Mouse (Mus musculus): ENCODE results near the gene Grasp. TPM values are rescaled to one million over a fixed set of nuclear protein-coding genes. Genes with fewer than 3 reads are reported as not detected.
A peak's percentile ranks its signal among the peaks of the same experiment; 100 is the strongest.

The Grasp gene
- total and polyA plus RNA-seq, 3 experiments: 7.6 to 11.5 (median 10.9) TPM

DNA sequence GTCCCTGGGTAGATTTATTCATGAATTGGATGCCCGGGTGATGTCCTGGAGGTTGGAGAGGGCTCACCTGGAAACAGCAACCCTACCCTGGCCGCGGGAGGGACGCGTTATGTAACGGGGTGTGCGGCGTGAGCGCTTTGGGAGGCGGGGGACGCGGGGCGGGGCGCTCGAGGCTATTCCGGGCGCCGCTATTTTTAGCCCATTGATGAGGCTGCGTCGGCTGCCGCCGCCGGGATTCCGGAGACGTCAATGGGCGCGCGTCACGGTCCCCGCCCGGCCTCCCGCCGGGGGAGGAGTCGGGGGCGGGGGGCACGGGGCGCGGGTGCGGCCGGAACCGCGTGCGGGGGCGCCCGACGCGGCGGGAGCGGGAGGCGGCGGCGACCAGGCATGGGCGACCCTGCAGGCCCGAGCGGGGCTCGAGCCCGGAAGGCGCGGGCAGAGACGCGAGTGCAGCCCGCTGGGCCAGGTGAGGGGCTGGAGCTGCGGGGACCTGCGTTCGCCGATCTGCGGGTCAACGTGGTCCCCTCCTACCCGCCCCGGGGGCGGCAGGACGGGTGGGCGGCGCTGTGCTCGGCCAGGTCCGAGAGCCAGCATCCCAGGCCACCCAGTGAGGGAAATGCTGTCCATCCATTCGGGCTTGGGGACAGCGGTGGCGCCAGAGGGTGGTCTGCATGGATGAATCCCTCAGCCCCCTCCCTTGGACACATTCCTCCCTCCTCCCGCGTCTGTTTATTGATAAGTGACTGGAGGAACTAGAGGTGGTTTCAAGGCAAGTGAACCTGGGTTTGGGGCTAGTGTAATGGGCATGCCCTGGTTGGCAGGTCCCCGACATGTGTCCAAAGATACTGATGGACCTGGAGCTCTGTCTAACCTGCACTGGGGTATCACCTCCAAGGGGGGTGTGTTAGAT is 30.2 kb downstream of the Grasp start, which contains the start of gene Nr4a1:
TSS of gene Nr4a1 (plus strand) at position 384 of the 910 bp plus-strand sequence.
- intact Hi-C loops (cut with DNase I): no loop called here
- WGBS: 3% methylated on average over 80 of the region's 82 CpGs
- TF ChIP-seq POLR2A (IDR thresholded peaks at IDR 0.05; ENCODE audit: insufficient read depth, low read depth, low read length) (peak; percentile 35; the same call in 1 of the 2 replicates), EP300 (IDR thresholded peaks at IDR 0.05; ENCODE audit: insufficient read depth, low read depth, low read length) (peak; percentile 34; the same call in 1 of the 2 replicates), CTCF (IDR thresholded peaks at IDR 0.05) (no peak)

DNA sequence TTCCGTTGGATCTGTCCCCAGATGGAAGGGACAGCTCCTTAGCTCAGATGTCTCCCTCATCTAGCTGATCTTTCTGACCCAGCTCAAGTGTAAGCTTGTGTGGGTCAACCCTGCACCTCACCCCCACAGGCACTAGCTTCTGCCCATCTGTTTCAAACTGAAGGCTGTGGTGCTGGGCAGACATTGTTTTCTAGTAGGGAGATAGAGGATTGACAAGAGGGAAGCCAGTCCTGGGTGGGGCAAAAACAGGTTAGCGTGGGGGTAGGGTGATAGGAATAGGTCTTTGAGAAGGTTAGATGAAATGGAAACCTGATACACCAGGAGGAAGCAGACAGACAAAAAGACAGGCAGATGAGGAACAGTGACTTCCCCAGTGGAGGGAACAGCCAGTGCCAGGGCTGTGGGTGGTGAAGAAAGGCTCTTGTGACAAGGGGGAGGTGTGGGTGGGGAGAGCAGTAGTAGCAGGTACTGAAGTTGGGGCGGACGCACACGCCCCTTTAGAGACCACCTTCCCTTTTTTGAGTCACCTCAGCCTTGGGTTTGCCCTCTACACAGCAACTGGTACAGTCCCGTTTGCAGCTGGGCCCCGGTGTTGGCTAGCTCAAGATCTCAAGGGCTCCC is 32.0 kb downstream of the Grasp start:
- no peaks in the 10 kb centered on the region for H3K27me3 ChIP-seq (ENCODE audit: control insufficient read depth, insufficient read depth, low read length)
- no peak overlapping the region for H3K27ac ChIP-seq
- H3K4me3 ChIP-seq: no peak overlapping the region
- no peaks in the 10 kb centered on the region for H3K79me2 ChIP-seq (replicated peaks; ENCODE audit: control insufficient read depth, insufficient read depth, low read length)
- no peaks in the 10 kb centered on the region for H3K36me3 ChIP-seq (ENCODE audit: control insufficient read depth, insufficient read depth, low read length)
- H3K4me1 ChIP-seq (ENCODE audit: control insufficient read depth, insufficient read depth, low read length): peaks cover 14% of the 10 kb centered on the region
- 77% methylated on average over 7 of the region's 7 CpGs for WGBS
- TF ChIP-seq EP300 (IDR thresholded peaks at IDR 0.05; ENCODE audit: insufficient read depth, low read depth, low read length): no peak
- TF ChIP-seq POLR2A (IDR thresholded peaks at IDR 0.05; ENCODE audit: insufficient read depth, low read depth, low read length): no peak
- TF ChIP-seq CTCF (IDR thresholded peaks at IDR 0.05): no peak
- H3K9ac ChIP-seq (ENCODE audit: low read depth, low read length): no peak overlapping the region
- intact Hi-C loops (cut with DNase I): no loop called here
- DNase-seq: no peak

More for the DNA sequence above, 30.2 kb downstream of the Grasp start, which contains the start of gene Nr4a1:
- Histone ChIP-seq H3K36me3 (ENCODE audit: control insufficient read depth, insufficient read depth, low read length) (no peaks in the 10 kb centered on the region), H3K4me3 (peak within 1 kb of the TSS; percentile 73), H3K27ac (peak within 1 kb of the TSS; percentile 80), H3K4me1 (ENCODE audit: control insufficient read depth, insufficient read depth, low read length) (peaks cover 6% of the 10 kb centered on the region), H3K27me3 (ENCODE audit: control insufficient read depth, insufficient read depth, low read length) (no peaks in the 10 kb centered on the region), H3K9ac (ENCODE audit: low read depth, low read length) (peak within 1 kb of the TSS; percentile 80), H3K79me2 (replicated peaks; ENCODE audit: control insufficient read depth, insufficient read depth, low read length) (no peaks in the 10 kb centered on the region)
- DNase-seq: peak; percentile 88 to 91

DNA sequence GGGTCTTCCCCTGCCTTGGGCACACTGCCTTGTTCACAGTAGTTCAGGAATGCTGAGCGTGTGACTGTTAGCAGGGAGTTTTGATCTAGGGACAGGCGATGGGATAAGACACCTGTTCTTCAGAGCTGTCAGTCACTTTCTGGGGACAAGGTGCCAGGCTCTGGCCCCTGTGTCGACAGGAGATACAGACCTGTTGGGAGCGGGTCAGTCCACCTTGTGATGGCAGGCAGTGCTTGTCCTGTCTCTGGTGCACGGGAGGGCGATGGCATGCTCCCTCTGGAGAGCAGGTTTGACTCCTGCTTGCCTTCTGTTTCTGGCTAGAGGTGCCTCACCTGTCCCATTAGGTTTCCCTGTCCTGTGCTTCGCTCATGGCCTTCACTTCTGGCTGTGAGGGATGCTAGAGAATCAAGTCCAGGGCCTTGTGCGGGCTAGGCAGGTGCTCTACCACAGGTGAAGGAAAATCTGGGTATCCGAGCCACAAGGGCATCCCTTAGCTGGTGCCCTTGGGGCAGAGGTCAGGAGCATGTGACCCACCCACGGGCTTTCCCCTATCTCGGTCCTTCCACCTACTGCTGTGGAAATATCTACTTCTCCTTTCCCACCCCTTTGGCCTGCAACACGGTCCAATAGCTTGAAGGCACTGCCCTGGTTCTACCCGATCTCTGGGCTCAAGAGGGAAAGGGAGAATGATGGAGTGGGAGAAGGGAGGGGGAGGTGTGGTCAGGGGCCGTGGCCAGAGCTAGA is 32.6 kb downstream of the Grasp start:
- no peak overlapping the region for H3K9ac ChIP-seq (ENCODE audit: low read depth, low read length)
- H3K36me3 ChIP-seq (ENCODE audit: control insufficient read depth, insufficient read depth, low read length): no peaks in the 10 kb centered on the region
- 73% methylated on average over 14 of the region's 14 CpGs for WGBS
- no peak overlapping the region for H3K27ac ChIP-seq
- no peaks in the 10 kb centered on the region for H3K27me3 ChIP-seq (ENCODE audit: control insufficient read depth, insufficient read depth, low read length)
- TF ChIP-seq EP300 (IDR thresholded peaks at IDR 0.05; ENCODE audit: insufficient read depth, low read depth, low read length): no peak
- no peak for TF ChIP-seq POLR2A (IDR thresholded peaks at IDR 0.05; ENCODE audit: insufficient read depth, low read depth, low read length)
- no peak for TF ChIP-seq CTCF (IDR thresholded peaks at IDR 0.05)
- no peak for DNase-seq
- H3K4me3 ChIP-seq: no peak overlapping the region
- intact Hi-C loops (cut with DNase I): no loop called here
- H3K79me2 ChIP-seq (replicated peaks; ENCODE audit: control insufficient read depth, insufficient read depth, low read length): no peaks in the 10 kb centered on the region
- peaks cover 18% of the 10 kb centered on the region for H3K4me1 ChIP-seq (ENCODE audit: control insufficient read depth, insufficient read depth, low read length)

GRCm38 (mm10) chr15:101258420-101258819 is 34.4 kb downstream of the Grasp start:
- TF ChIP-seq CTCF (IDR thresholded peaks at IDR 0.05) (no peak), EP300 (IDR thresholded peaks at IDR 0.05; ENCODE audit: insufficient read depth, low read depth, low read length) (no peak)
- H3K79me2 ChIP-seq (replicated peaks; ENCODE audit: control insufficient read depth, insufficient read depth, low read length): no peaks in the 10 kb centered on the region
- peaks cover 21% of the 10 kb centered on the region for H3K4me1 ChIP-seq (ENCODE audit: control insufficient read depth, insufficient read depth, low read length)
- WGBS: 89% methylated on average over 11 of the region's 11 CpGs
- H3K27ac ChIP-seq: no peak overlapping the region
- H3K36me3 ChIP-seq (ENCODE audit: control insufficient read depth, insufficient read depth, low read length): no peaks in the 10 kb centered on the region
- intact Hi-C loops (cut with DNase I): no loop called here
- no peak for DNase-seq
- no peaks in the 10 kb centered on the region for H3K27me3 ChIP-seq (ENCODE audit: control insufficient read depth, insufficient read depth, low read length)
- H3K9ac ChIP-seq (ENCODE audit: low read depth, low read length): no peak overlapping the region
- no peak overlapping the region for H3K4me3 ChIP-seq

- Histone ChIP-seq H3K9ac (ENCODE audit: low read depth, low read length) (0 out of 2 replicates have a peak overlapping the region, but pooled peaks have one; percentile 6), H3K27ac (peak overlapping the region; percentile 91), H3K79me2 (replicated peaks; ENCODE audit: control insufficient read depth, insufficient read depth, low read length) (no peaks in the 10 kb centered on the region), H3K4me3 (no peak overlapping the region), H3K36me3 (ENCODE audit: control insufficient read depth, insufficient read depth, low read length) (no peaks in the 10 kb centered on the region), H3K27me3 (ENCODE audit: control insufficient read depth, insufficient read depth, low read length) (no peaks in the 10 kb centered on the region), H3K4me1 (ENCODE audit: control insufficient read depth, insufficient read depth, low read length) (peaks cover 18% of the 10 kb centered on the region)
- no peak for DNase-seq
- TF ChIP-seq POLR2A (IDR thresholded peaks at IDR 0.05; ENCODE audit: insufficient read depth, low read depth, low read length): no peak
- no peak for TF ChIP-seq EP300 (IDR thresholded peaks at IDR 0.05; ENCODE audit: insufficient read depth, low read depth, low read length)
- TF ChIP-seq CTCF (IDR thresholded peaks at IDR 0.05): no peak
- WGBS: 46% methylated on average over 3 of the region's 3 CpGs
- intact Hi-C loops (cut with DNase I): no loop called here
These were observed 35.9 kb downstream of the Grasp start for GRCm38 (mm10) chr15:101259922-101260321.

Measured in heart, adult 2 months (tissue).